Mouse (Mus musculus) cerebellum, postnatal 36 days (tissue): ENCODE measurements at regions not wholly inside any gene's neighbourhood (a gene's known extent, or its start where the extent isn't known, plus 50 kb on each side); places are given as distances from the start of the nearest gene placed in this dataset.

ENCODE experiments used
- DNase-seq, 2 experiments: peaks; one replicate each; pipeline ENCODE4 v3.0.0; 2021 to 2022; ENCODE audit warnings: mixed read lengths in 2 of 2

DNA sequence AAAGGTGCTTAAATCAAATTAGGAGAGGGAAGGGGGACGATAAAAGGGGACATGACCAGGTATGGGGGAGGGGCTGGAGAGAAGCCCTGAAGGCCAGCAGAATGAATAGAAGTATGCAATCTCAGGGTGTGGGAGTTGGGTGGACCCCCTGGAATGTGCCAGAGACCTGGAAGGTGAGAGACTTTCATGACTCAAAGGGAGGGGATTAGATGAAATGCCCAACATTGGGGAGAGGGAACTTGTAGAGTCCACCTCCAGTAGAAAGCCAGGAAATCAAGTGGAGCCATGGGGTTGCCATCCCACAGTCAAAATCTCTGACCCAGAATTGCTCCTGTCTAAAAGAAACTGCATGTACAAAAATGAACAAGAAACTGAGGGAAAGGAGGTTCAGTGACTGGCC lies 666.5 kb downstream of the Cps1 start:
- DNase-seq: no peak

DNA sequence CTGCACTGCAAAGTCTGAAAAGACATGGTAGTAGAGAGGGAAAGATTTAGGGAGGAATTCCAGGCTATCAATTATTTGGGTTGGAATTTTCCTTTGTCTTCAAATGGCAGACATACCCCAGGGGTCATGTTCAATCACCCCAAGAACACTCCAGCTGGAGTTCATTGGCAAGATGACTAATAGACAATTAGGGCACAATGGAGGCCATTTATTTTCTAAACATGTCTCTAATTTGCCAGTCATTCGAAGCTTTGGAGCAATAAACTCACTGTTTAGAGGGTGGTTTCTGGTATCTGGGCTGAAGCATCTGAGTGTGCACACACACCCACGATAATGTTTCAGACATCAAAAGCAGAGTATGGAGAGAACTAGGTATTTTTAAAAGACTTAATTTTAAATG lies 672.2 kb downstream of the Cps1 start:
- DNase-seq: no peak

DNA sequence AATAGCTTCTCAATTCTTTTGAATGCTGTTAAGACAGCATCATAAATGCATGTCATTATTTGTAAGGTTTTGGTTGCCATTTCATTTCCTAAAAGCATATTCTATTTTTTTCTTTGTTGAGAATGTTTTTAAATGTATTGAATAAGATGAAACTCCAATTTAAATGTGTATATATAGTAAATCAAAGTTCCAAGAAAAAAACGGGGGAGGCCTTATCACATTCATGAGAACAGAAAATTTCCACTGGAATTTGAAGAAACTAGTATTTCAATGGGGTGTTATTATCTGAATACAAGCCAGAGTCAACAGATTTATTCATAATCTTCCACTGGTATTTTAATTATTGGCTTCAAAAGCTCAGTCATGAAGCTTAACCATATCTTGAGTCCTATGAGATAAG lies 672.7 kb downstream of the Cps1 start:
- DNase-seq: no peak

DNA sequence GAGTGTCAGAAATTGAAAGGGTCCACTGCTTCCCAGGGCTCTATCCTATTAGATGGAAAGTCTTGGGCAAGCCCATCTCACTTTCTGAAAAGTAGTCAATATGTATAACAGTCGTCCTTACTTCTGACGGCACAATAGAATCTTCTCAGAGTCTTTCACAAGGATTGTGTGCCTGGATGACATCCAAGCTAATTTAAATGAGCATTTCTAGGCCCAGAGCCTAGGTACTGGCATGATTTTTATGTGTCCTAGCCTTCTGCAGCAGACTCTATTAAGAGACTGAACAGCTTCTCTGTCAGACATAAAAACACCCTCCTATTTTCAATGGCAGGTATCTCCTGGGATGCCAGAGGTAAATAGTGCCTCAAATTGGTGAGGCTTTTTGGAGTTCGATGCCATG lies 680.5 kb downstream of the Cps1 start:
- no peak for DNase-seq

DNA sequence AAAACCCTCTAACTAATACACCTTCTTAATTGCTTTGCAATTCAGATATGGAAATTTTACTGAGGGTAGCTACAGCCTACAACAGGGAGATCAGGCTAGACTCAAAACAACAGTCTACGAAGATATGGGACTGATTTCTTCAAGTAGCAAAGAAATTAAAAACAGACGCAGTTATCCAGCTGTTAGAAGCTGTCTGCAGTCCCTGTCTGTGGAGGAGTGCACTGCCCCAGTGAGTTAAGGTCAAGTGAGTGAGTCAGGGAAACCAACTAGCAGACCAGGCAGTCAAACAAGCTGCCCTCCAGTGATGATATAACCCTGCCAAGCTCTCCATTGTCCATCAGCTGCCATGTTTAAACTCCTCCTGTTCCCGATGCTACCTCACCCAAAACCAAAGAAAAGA lies 697.3 kb downstream of the Cps1 start:
- no peak for DNase-seq

DNA sequence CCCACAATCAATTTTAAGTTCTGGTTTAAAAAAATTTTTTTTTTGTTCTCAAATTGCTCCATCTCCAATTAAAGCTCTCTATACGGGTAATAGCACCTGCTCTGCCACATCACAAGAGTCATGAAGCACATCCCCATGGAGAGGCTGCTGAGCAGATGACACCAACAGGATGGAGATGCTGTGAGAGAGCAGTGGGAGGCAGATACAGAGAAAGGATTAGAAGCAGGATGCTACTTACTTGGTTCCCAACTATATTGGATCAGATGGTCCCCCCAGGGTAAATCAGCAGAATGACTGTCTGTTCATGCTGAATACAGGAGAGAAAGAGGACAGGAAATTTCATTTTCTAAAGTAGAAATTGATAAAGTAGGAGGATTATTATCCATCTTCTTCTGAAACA lies 725.2 kb downstream of the Cps1 start:
- DNase-seq: peak in 1 of 2 experiments; percentile 2

DNA sequence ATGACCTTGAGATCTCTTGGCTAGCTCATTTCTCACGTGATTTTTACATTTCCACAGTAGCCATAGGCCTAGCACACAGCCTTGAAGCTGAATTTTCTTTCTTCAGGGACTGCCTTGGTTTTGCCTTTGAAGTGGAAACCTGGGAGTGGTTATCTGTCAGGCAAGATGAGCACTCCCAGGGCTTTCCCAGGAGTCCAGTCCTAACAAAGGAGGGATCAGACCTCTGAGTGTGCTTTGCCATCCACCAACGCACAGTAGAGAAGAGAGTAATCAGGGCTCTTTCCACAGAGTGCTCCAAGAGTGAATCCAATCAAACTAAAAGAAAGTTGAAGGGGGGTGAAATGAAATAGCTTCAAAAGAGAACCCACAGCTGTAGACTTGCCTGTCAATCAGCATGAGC lies 770.7 kb downstream of the Cps1 start:
- DNase-seq: no peak

DNA sequence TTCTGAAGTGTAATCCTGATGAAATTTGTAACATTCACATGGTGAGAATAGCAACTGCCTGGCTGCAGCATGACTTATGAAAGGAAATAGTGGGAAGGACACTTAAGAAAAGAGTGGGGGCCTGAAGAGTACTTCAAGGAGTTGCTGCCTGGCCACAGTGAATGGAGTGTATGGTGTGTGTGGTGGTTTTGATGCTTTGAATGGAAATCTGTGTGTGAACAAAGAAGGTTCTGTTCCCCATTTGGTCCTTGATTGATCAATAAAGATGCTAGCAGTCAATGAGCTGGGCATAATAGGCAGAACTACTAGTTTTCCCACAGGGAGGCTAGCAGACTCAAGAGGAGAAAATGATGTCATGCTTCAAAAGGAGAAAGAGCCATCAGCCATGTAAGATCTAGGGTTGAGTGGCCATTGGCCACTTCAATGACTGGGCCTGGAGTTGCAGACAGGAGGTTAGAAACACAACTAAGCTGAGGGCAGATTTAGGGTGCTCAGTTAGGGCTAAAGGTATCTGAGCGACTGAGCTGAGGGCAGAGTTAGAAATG lies 772.0 kb downstream of the Cps1 start:
- no peak for DNase-seq

DNA sequence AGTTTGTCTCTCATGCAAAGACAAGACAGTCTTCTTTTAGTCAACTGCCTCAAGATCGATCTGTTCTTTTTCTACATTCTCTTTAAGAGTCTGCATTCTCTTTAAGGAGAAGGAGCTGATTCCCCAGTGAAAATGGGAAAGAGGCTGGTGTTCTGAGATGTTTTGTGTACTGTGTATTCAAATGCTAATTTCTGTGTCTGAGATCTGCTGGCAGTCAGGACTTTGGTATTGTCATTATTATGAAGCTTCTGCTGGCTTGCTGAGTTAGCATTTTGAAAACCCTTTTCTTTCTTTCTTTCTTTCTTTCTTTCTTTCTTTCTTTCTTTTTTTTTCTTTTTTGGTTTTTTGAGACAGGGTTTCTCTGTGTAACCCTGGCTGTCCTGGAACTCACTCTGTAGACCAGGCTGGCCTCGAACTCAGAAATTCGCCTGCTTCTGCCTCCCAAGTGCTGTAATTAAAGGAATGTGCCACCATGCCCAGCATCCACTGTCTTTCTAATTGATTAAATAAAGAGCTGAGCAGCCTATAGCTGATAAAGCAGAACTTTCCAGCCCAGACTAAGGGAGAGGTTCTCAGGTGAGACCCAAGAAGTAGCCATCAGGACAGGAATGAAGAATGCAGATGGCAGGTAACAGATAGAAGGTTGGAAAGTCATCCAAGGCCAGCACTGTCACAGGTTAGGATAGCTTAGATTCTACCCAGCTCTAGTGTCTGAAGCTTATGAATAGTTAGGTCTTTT lies 813.1 kb downstream of the Cps1 start:
- no peak for DNase-seq

DNA sequence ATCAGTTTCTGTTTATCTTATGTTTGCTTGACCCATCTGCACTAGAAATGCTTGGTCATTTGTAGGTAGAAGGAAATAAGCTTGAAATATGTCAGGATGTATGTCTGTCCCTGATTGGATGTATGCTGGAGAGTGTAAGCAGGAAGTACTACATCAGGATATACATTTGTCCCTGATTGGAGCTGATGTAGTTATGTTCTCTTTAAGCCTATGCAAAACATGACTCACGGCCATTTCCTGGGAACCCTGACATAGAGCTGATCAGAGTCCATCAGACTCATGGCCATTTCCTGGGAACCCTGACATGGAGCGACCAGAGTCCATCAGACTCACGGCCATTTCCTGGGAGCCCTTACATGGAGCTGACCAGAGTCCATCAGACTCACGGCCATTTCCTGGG lies 858.6 kb downstream of the Cps1 start:
- no peak for DNase-seq
